15 mouse cellular contexts compared by ENCODE assay signal in the genomic region with DNA sequence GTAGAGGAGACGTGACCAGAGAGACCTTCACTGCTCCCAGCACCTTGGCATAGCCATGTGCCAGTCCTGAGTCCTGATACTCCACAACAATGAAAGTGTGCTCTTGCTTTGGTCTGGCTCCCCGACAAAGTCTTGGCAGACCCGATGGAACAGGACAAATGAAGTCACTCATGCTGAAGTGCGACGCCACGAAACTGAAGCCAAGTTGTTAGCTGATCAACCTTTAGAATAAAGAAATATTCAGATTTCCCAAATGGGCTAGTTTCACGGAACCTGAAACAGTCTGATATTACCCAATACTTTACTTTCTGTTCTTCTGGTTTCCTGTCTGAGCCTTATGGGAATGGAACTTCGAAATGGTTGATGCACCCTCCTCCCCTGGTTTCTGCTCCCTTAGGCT. TPM values are rescaled to one million over a fixed set of nuclear protein-coding genes. Genes with fewer than 3 reads are reported as not detected.
DNase-seq lines count a peak whose midpoint lies in the region.
"Had no signal": no experiment of that assay in that cellular context is flagged by ENCODE, and none has a peak within 500 bp of the region (broad histone marks: within the 10 kb centered on the region; RNA-seq: fewer than 3 reads in every experiment).

No protein-coding gene starts in this region.

- DNase-seq in 3T3-L1 (ENCODE audit: low read depth, low spot score) (peak; percentile 67), adipocyte (ENCODE audit: low spot score) (peak; percentile 97)
- DNase-seq in layer of hippocampus, adult 8-10 months (ENCODE audit: low spot score in 2 of 2): no peak
- DNase-seq in spleen, adult 12 weeks (ENCODE audit: low spot score): no peak
- DNase-seq: adrenal gland, adult 2 months; adrenal gland, adult 8-10 months; adrenal gland, postnatal 10 days; adrenal gland, postnatal 14 days; adrenal gland, postnatal 25 days; B cell, adult 2 months; cerebellum, adult 11 months; cerebellum, adult 11-12 months; cerebellum, adult 18-20 months; cerebellum, adult 2 months; cerebellum, adult 8-10 months had no signal

RNA-seq across cellular contexts. Expression of gene Cwc22, which starts 32.9 kb away (rescaled TPM):
- 10 to 100 TPM; 27.1 to 41.8 (median 32.2) TPM for total RNA-seq in layer of hippocampus, adult 8-10 months (2022)

Comparison
In these comparisons a context has a peak if more than half of its experiments do, and no peak if none do; other contexts are left out.
1. DNase-seq: peak in 3T3-L1 (single experiment) and adipocyte (single experiment); none in layer of hippocampus, adult 8-10 months (0 of 2) and spleen, adult 12 weeks (single experiment).